Mouse (Mus musculus) liver, postnatal 0 days (tissue): ENCODE data around the gene Frat1.

ENCODE experiments used
- CTCF ChIP-seq: sonication (generic); IDR thresholded peaks from 2 replicates; pipeline ENCODE4 v1.5.1; 2016; ENCODE audit warnings: antibody characterized with exemption, low read depth
- EP300 ChIP-seq: IDR thresholded peaks from 2 replicates; pipeline ENCODE4 v1.6.1; 2016; ENCODE audit warnings: antibody characterized with exemption, low read depth, mild to moderate bottlenecking

DNA sequence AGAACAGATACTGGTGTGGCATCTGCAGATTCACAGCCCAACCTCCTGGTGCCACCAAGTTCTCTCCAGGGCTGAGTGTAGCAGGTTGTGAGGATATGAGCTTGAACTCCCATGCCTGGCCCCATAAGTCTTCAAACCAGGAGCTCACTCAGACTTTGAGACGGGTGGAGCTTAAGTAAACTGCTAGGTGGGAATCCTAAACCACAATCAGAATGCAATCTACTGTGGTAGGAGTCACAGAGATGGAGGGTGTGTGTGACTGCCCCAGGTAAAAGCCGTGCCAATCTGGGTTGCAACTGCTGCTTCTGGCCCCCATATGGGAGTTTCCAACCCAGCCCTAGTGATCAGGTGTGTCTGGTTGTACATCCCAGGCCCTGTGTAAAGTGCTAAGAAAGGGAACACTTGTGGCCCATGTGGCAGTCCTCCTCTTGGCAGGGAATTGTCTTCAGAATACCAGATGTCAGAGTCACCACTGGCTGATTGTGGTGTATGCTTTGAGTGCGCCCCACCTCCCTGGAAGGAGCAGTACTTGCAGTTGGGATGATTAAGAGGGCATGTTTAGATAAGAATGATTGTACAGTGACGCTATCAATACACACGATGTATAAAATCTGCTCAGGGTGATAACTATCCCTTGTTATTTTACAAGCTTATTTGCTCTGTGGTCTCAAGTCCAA, 27.5 kb downstream of the Frat1 start:
- no peak for TF ChIP-seq CTCF
- TF ChIP-seq EP300, result peak; percentile 40; the same call in 1 of the 2 replicates
